Comparison of ENCODE assay signal across 19 mouse cellular contexts in genomic region chr2:106963560-106963959, GRCm38 (mm10). TPM values are rescaled to one million over a fixed set of nuclear protein-coding genes. Genes with fewer than 3 reads are reported as not detected.
DNase-seq lines count a peak whose midpoint lies in the region; ATAC-seq and TF ChIP-seq lines count a peak whose summit lies in the region.
"Had no signal": no experiment of that assay in that cellular context is flagged by ENCODE, and none has a peak within 500 bp of the region (broad histone marks: within the 10 kb centered on the region; RNA-seq: fewer than 3 reads in every experiment).

No protein-coding gene starts in this region.

- H3K9me3 ChIP-seq in G1E (replicated peaks): no peaks in the 10 kb centered on the region
- H3K9me3 ChIP-seq in midbrain, embryonic 14.5 days (ENCODE audit: control insufficient read depth, low read length): no peaks in the 10 kb centered on the region

- no peak overlapping the region for H3K4me2 ChIP-seq in midbrain, embryonic 14.5 days (ENCODE audit: low read length)

- intact Hi-C loops in heart, postnatal 14 days (cut with DNase I): no loop called here

- ATAC-seq in G1E (ENCODE audit: extremely low read depth, insufficient number of reproducible peaks, low FRiP score, poor library complexity, severe bottlenecking): peak; percentile 88
- ATAC-seq in megakaryocyte-erythroid progenitor cell, adult 5-6 weeks (replicated peaks; ENCODE audit: low FRiP score, low TSS enrichment, poor library complexity, severe bottlenecking): peak; percentile 57
- ATAC-seq in midbrain, embryonic 14.5 days (ENCODE audit: low FRiP score, low TSS enrichment): no peak
- ATAC-seq: activated CD4-positive, CD25-positive, alpha-beta regulatory T cell, adult 4 months; CD4-positive, CD25-positive, alpha-beta regulatory T cell, adult 4 months; Patski had no signal

- H3K27me3 ChIP-seq in G1E (ENCODE audit: insufficient read depth, low read length): no peaks in the 10 kb centered on the region
- no peaks in the 10 kb centered on the region for H3K27me3 ChIP-seq in midbrain, embryonic 14.5 days (ENCODE audit: control insufficient read depth, insufficient read depth, low read length)
- H3K27me3 ChIP-seq: CH12.LX, Patski had no signal

- 92% methylated on average over 3 of the region's 3 CpGs for WGBS in midbrain, embryonic 14.5 days

- TF ChIP-seq CTCF in G1E (IDR thresholded peaks at IDR 0.05; ENCODE audit: low read depth, low read length): no peak

- no peak overlapping the region for H3K27ac ChIP-seq in midbrain, embryonic 14.5 days (replicated peaks; ENCODE audit: low read depth, low read length)

- H3K4me3 ChIP-seq in G1E (ENCODE audit: low read depth, low read length): no peak overlapping the region
- H3K4me3 ChIP-seq in midbrain, embryonic 14.5 days (replicated peaks; ENCODE audit: low read depth, low read length): no peak overlapping the region

- no peak overlapping the region for H3K9ac ChIP-seq in midbrain, embryonic 14.5 days (replicated peaks; ENCODE audit: low read length)

- H3K4me1 ChIP-seq in G1E (ENCODE audit: insufficient read depth, low read depth, low read length): peaks cover 26% of the 10 kb centered on the region
- H3K4me1 ChIP-seq in midbrain, embryonic 14.5 days (ENCODE audit: control insufficient read depth, insufficient read depth, low read length): no peaks in the 10 kb centered on the region

- H3K36me3 ChIP-seq in G1E (replicated peaks): peaks cover 83% of the 10 kb centered on the region
- peaks cover 45% of the 10 kb centered on the region for H3K36me3 ChIP-seq in midbrain, embryonic 14.5 days (ENCODE audit: control insufficient read depth, insufficient read depth, low read length)

- peak; percentile 24 for DNase-seq in G1E (ENCODE audit: low spot score)
- no peak for DNase-seq in heart, postnatal 14 days
- no peak for DNase-seq in midbrain, embryonic 14.5 days
- DNase-seq: adrenal gland, adult 2 months; adrenal gland, adult 8-10 months; adrenal gland, postnatal 10 days; adrenal gland, postnatal 14 days; adrenal gland, postnatal 25 days; adrenal gland, postnatal 36 days; B cell, adult 2 months; cerebellum, adult 11 months; cerebellum, adult 11-12 months; cerebellum, adult 18-20 months; cerebellum, adult 2 months had no signal

RNA-seq across cellular contexts. Expression of gene Arl14ep, which starts 10.7 kb away (rescaled TPM):
- total RNA-seq in G1E (2014; fragmentation: Nextera tagmentation) (599 and 631 TPM in 2 replicates), G1E (2017) (107 and 108 TPM in 2 replicates)
- 47.9 and 51.0 TPM in 2 replicates for polyA plus RNA-seq in G1E (2012)
- 15.4 and 20.1 TPM in 2 replicates for total RNA-seq in megakaryocyte-erythroid progenitor cell, adult 5-6 weeks (2014; fragmentation: Nextera tagmentation)
- 24.9 and 31.2 TPM in 2 replicates for total RNA-seq in megakaryocyte-erythroid progenitor cell, adult 5-6 weeks (2017)
- total RNA-seq in heart, postnatal 14 days (2021): 10 to 100 TPM; 12.5 to 12.7 TPM
- polyA plus RNA-seq in midbrain, embryonic 14.5 days (2014; fragmentation: Nextera tagmentation; extraction: Ambion mirVana): 34.8 and 44.6 TPM in 2 replicates
